Mouse (Mus musculus) Patski (cell line): ENCODE measurements at regions not wholly inside any gene's neighbourhood (a gene's known extent, or its start where the extent isn't known, plus 50 kb on each side); places are given as distances from the start of the nearest gene placed in this dataset.

ENCODE experiments used
- ATAC-seq: fragments of 100-300 bp; one replicate; pipeline ENCODE4 v1.8.0; 2021
- CTCF ChIA-PET: fragments of 350-600 bp; sonication (Branson Sonifier 250); formaldehyde crosslinking; loops from one replicate; lab custom pipeline; 2022; ENCODE audit warnings: inconsistent platforms; lab: Charles Lee
- POLR2A ChIA-PET: fragments of 350-600 bp; sonication (Branson Sonifier 250); formaldehyde crosslinking; loops from one replicate; lab custom pipeline; 2022; ENCODE audit warnings: antibody characterized with exemption, inconsistent platforms; lab: Charles Lee
- DNase-seq: peaks from one replicate; pipeline ENCODE4 v3.0.0-alpha.2; 2011; ENCODE audit warnings: low read depth, low spot score
- H3K27me3 ChIP-seq: fragments of 371-371 bp; one replicate; pipeline ENCODE4 v1.5.1; 2021
- CTCF ChIP-seq: fragments of 100-300 bp; IDR thresholded peaks from one replicate; pipeline ENCODE4 v1.5.1; 2021
- in situ Hi-C: fragments of 300-500 bp; cut with MboI; formaldehyde crosslinking; loops from 3 replicates; pipeline ENCODE4 v1.11.1; 2018; ENCODE audit warnings: low pct_unique_long_range_greater_than_20kb, mixed read lengths

DNA sequence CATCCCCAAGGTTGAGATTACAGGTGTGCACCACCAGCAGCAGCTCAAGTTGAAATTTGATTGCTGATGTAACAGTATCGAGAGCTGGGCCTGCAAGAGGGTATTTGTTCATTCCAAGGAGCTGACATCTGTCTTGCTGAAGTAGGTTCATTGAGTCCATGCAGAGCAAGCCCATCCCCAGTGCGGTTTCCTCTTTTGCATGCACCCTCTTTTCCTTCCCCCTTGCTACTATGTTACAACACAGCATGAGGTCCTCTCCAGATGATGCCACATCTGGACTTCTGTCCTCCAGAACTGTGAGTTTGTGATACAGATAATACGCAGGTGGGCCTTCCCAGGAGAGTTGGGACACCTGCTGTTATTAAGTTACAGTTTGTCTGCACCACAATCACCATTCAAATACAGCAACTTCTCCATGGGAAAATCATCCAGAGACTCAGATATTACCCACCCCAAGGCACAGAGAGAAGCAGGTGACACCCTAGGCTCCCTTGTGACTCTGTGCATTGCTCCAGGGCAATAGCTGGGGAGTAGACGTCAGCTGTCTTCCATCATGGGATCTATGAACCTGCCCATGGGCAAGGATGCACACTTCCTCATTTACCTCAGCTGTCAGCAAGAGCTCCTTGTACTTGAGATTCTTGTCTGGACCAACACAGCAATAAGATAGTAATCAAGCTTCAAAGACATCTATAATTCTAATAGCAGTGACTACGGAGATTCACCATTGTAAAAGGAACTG lies 137.8 kb downstream of the Ets2 start:
- POLR2A ChIA-PET, result no interaction called here
- in situ Hi-C loops, result no loop called here
- TF ChIP-seq CTCF, result no peak
- CTCF ChIA-PET, result interaction anchor here (1.1 kb wide), 1 partner anchor 14 kb away, joined by 3 read pairs; no protein-coding TSS in a partner anchor
- ATAC-seq (no peak), DNase-seq (no peak)
- H3K27me3 ChIP-seq, result no peaks in the 10 kb centered on the region

DNA sequence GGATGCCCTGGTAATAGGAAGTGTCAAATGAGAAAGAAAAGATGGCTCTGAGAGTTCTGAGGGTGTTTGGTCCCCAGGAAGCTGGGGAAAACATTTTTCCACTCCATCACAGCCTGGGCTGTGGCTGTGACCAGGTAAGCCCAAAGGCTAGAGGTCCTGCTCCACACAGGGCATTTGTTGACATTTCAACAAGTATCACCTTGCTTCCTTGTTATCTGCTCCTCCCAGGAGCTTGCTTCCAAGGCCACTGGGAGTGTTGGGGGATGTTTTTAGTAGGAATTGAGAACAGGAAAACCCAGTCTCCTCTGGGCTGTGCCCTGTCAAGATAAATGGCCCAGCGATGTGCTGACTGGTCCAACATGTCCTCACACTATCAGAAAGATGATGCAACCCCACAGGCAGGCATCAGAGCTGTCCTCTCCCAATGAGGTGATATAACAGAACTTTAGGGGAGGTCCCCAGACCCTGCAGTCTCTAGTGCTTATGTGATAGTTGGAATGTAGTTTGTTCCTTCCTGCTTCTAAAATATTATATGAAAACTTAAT lies 137.1 kb downstream of the Ets2 start:
- no peak for TF ChIP-seq CTCF
- ATAC-seq (no peak), DNase-seq (no peak)
- H3K27me3 ChIP-seq, result no peaks in the 10 kb centered on the region
- CTCF ChIA-PET, result interaction anchor here (1.1 kb wide), 1 partner anchor 14 kb away, joined by 3 read pairs; no protein-coding TSS in a partner anchor
- in situ Hi-C loops, result no loop called here
- POLR2A ChIA-PET, result no interaction called here

GRCm38 (mm10) chr16:95838478-95838846 lies 136.6 kb downstream of the Ets2 start:
- ChIA-PET POLR2A (no interaction called here), CTCF (no interaction called here)
- DNase-seq (no peak), ATAC-seq (no peak)
- no peaks in the 10 kb centered on the region for H3K27me3 ChIP-seq
- TF ChIP-seq CTCF, result no peak
- in situ Hi-C loops, result no loop called here

DNA sequence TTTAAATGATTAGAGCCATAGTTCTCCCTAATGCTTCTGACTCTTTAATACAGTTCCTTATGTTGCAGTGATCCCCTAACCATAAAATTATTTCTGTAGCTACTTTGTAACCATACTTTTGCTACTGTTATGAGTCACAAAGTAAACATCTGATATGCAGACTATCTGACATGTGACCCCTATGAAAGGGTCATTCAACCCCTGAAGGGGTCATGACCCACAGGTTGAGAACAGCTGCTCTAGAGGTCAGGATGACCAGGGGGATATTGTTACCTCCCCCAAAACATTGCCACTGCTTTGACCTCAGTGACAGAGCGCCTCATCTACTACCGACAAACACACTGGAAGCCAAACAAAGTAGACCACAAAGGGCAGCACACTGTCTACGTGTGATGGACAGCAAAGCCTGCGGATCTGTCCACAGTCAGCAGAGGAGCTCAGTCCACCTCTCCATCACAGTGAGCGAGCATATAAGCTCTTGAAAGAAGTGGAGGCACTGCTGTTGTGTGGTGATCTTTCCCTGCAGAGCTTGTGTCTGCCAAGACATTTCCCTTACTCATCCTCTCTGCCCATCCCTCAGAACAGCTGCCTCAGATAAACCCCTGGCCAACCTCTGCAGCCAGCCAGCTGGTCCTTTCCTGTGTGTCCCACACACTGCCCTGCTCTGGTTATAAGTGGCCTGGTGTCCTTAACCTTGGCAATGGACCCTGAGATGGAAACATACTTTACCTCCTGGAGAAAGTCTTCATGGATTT lies 136.0 kb downstream of the Ets2 start:
- in situ Hi-C loops, result no loop called here

GRCm38 (mm10) chr16:95835941-95836340 lies 134.1 kb downstream of the Ets2 start:
- DNase-seq (no peak), ATAC-seq (no peak)
- no peak for TF ChIP-seq CTCF
- ChIA-PET POLR2A (no interaction called here), CTCF (no interaction called here)
- H3K27me3 ChIP-seq, result no peaks in the 10 kb centered on the region
- in situ Hi-C loops, result no loop called here

More for the DNA sequence above, 136.0 kb downstream of the Ets2 start:
- DNase-seq (no peak), ATAC-seq (no peak)
- TF ChIP-seq CTCF, result no peak
- POLR2A ChIA-PET, result no interaction called here
- CTCF ChIA-PET, result interaction anchor here (1.2 kb wide), 1 partner anchor 103 kb away, joined by 3 read pairs; no protein-coding TSS in a partner anchor
- no peaks in the 10 kb centered on the region for H3K27me3 ChIP-seq

GRCm38 (mm10) chr16:95834556-95835288 lies 132.8 kb downstream of the Ets2 start:
- no peak for ATAC-seq

DNA sequence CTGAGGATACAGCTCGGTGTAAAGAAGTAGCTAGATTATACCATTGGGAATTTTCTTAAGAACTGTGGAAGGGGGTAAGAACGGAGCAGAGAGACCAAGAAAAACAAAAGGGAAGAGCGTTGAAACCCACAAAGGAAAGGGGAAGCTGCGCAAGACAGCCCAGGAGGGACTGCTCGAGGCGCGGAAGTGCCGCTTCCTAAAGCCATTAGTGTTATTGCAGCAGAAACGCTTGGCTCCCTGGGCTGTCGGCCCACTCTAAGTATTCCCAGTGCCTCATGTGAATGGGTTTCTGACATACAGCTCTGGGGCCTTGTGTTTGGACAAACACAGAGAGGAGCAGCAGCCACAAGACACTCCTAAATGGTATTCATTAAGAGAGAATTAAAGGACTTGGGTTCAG lies 131.6 kb downstream of the Ets2 start:
- DNase-seq (no peak), ATAC-seq (no peak)
- in situ Hi-C loops, result no loop called here
- no peaks in the 10 kb centered on the region for H3K27me3 ChIP-seq
- TF ChIP-seq CTCF, result no peak
- CTCF ChIA-PET, result no interaction called here
- POLR2A ChIA-PET, result no interaction called here

More at GRCm38 (mm10) chr16:95834556-95835288, 132.8 kb downstream of the Ets2 start:
- in situ Hi-C loops, result no loop called here
- CTCF ChIA-PET, result no interaction called here
- no peak for TF ChIP-seq CTCF
- no peaks in the 10 kb centered on the region for H3K27me3 ChIP-seq
- no peak for DNase-seq
- POLR2A ChIA-PET, result no interaction called here

GRCm38 (mm10) chr16:95832346-95832739 lies 130.5 kb downstream of the Ets2 start:
- no peak for DNase-seq
- POLR2A ChIA-PET, result no interaction called here
- TF ChIP-seq CTCF, result no peak
- in situ Hi-C loops, result no loop called here
- CTCF ChIA-PET, result interaction anchor here (1.7 kb wide), 1 partner anchor 8 kb away, joined by 7 read pairs; no protein-coding TSS in a partner anchor
- ATAC-seq, result no peak
- H3K27me3 ChIP-seq, result no peaks in the 10 kb centered on the region

DNA sequence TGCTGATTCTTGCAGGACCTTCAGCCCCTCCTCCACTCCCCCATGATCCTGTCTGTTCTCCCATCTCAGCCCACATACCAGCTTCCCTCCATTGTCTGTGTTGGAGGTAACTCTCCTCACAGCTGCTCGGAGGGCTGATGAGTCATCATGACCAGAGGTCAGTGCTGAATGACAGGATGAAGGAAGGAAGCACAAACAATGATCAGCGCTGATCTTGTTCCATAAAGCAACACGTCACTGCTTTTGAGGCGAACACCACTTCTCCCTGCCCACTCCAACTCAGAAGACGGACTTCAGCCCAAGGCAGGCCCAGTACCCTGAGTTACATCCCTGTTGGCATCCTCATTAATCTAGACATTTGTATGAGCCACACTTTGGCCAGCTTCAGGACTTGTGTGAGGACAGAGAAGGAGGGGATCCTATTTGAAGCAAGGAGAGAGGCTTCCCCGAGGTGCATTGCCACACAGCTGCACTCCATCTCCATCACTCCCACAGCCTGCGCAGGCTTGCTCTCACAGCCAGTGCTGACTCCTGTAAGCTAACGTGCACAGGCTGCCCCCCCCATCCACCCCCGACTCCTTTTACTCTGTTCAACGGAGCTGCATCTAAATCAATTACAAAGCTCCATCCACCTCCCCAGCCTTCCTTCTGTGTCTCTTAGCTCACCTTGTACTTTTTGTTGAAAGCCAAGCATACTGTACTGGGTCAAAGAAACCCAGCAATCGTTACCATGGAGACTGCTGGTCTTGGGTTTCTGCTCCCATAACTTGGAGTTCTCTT lies 129.9 kb downstream of the Ets2 start:
- DNase-seq (no peak), ATAC-seq (no peak)
- ChIA-PET CTCF (interaction anchor here (1.7 kb wide), 2 partner anchors 9 to 18 kb away, joined by 3 to 7 read pairs; no protein-coding TSS in a partner anchor), POLR2A (no interaction called here)
- no peak for TF ChIP-seq CTCF
- in situ Hi-C loops, result no loop called here
- no peaks in the 10 kb centered on the region for H3K27me3 ChIP-seq
